Mouse (Mus musculus) right cerebral cortex, postnatal 25 days (tissue): ENCODE data around the gene Rhoj.
A peak's percentile ranks its signal among the peaks of the same experiment; 100 is the strongest.
"Not testable (repeated sequence)": the region's sequence is repeated elsewhere in the genome, so short reads cannot be mapped to it uniquely, and the experiment has no call there.

Experiments
- DNase-seq: peaks from one replicate; pipeline ENCODE4 v3.0.0; 2022

The Rhoj gene

GRCm38 (mm10) chr12:75396616-75397015, 88.5 kb downstream of the Rhoj start:
- DNase-seq = no peak

- no peak for DNase-seq
These were observed 89.0 kb downstream of the Rhoj start for GRCm38 (mm10) chr12:75397077-75397476.

GRCm38 (mm10) chr12:75412964-75413363, 104.8 kb downstream of the Rhoj start:
- no peak for DNase-seq

GRCm38 (mm10) chr12:75414991-75415390, 106.9 kb downstream of the Rhoj start:
- DNase-seq = no peak

GRCm38 (mm10) chr12:75416681-75417080, 108.6 kb downstream of the Rhoj start, which contains the start of gene Gphb5:
Gphb5 (minus strand) TSS chr12:75416781.
- no peak for DNase-seq

- DNase-seq = peak; percentile 14
These were observed 116.2 kb downstream of the Rhoj start for GRCm38 (mm10) chr12:75424359-75424758.

GRCm38 (mm10) chr12:75424817-75425216, 116.7 kb downstream of the Rhoj start:
- DNase-seq = no peak

- no peak for DNase-seq
These were observed 117.8 kb downstream of the Rhoj start for GRCm38 (mm10) chr12:75425882-75426281.

- no peak for DNase-seq
These were observed 120.6 kb downstream of the Rhoj start for GRCm38 (mm10) chr12:75428719-75429118.

- no peak for DNase-seq
These were observed 121.7 kb downstream of the Rhoj start for GRCm38 (mm10) chr12:75429685-75430396.

GRCm38 (mm10) chr12:75432400-75432799, 124.3 kb downstream of the Rhoj start:
- not testable (repeated sequence) for DNase-seq

GRCm38 (mm10) chr12:75446245-75446644, 138.1 kb downstream of the Rhoj start:
- no peak for DNase-seq

- no peak for DNase-seq
These were observed 140.8 kb downstream of the Rhoj start for GRCm38 (mm10) chr12:75448921-75449320.

GRCm38 (mm10) chr12:75449475-75449966, 141.4 kb downstream of the Rhoj start:
- DNase-seq = no peak

GRCm38 (mm10) chr12:75450011-75450410, 141.9 kb downstream of the Rhoj start:
- DNase-seq = no peak

- DNase-seq = no peak
These were observed 142.5 kb downstream of the Rhoj start for GRCm38 (mm10) chr12:75450592-75450991.
